Mouse (Mus musculus) brown adipose tissue, adult 24 weeks (tissue): Measurements from ENCODE around the gene Fyn. TPM values are rescaled to one million over a fixed set of nuclear protein-coding genes. Genes with fewer than 3 reads are reported as not detected.

Experiments used
- H3K27ac ChIP-seq: fragments of 200-500 bp; replicated peaks from 2 replicates; pipeline ENCODE4 v1.5.1; 2012; ENCODE audit warnings: low read depth, mild to moderate bottlenecking, low read length
- H3K4me1 ChIP-seq: fragments of 200-500 bp; 2 replicates; pipeline ENCODE4 v1.6.1; 2012; ENCODE audit warnings: low read length, mixed read lengths; ENCODE audit not compliant: control insufficient read depth, insufficient read depth, insufficient read length
- H3K4me3 ChIP-seq: fragments of 200-500 bp; 2 replicates; pipeline ENCODE4 v1.5.1; 2012; ENCODE audit warnings: low read depth, mild to moderate bottlenecking, low read length, moderate library complexity; ENCODE audit not compliant: insufficient read depth
- polyA plus RNA-seq: library from polyadenylated mRNA; stranded (reverse); fragments of >200 nt; gene quantifications from 2 replicates; pipeline ENCODE4 v1.2.4, GENCODE M21; 2012; ENCODE audit not compliant: missing spikeins, insufficient read depth, insufficient read length

Gene Fyn
- polyA plus RNA-seq, 1 experiment: 7.6 TPM

- Histone ChIP-seq H3K27ac (no peak overlapping the region), H3K4me1 (no peaks in the 10 kb centered on the region)
Measured at GRCm38 (mm10) chr10:39521861-39522391, 153.3 kb downstream of the Fyn start.

GRCm38 (mm10) chr10:39522857-39523614 lies 154.4 kb downstream of the Fyn start:
- Histone ChIP-seq H3K27ac (no peak overlapping the region), H3K4me3 (no peak overlapping the region), H3K4me1 (no peaks in the 10 kb centered on the region)

More at GRCm38 (mm10) chr10:39521861-39522391, 153.3 kb downstream of the Fyn start:
- H3K4me3 ChIP-seq: no peak overlapping the region

- Histone ChIP-seq H3K27ac (no peak overlapping the region), H3K4me3 (no peak overlapping the region), H3K4me1 (no peaks in the 10 kb centered on the region)
Measured at GRCm38 (mm10) chr10:39524355-39524754, 155.7 kb downstream of the Fyn start.

GRCm38 (mm10) chr10:39525431-39525830 lies 156.8 kb downstream of the Fyn start:
- no peaks in the 10 kb centered on the region for H3K4me1 ChIP-seq
- no peak overlapping the region for H3K4me3 ChIP-seq
- no peak overlapping the region for H3K27ac ChIP-seq

GRCm38 (mm10) chr10:39527113-39527512 lies 158.5 kb downstream of the Fyn start:
- Histone ChIP-seq H3K4me1 (no peaks in the 10 kb centered on the region), H3K27ac (no peak overlapping the region), H3K4me3 (no peak overlapping the region)

- no peak overlapping the region for H3K27ac ChIP-seq
- H3K4me3 ChIP-seq: no peak overlapping the region
- no peaks in the 10 kb centered on the region for H3K4me1 ChIP-seq
Measured at GRCm38 (mm10) chr10:39529179-39529578, 160.5 kb downstream of the Fyn start.

GRCm38 (mm10) chr10:39532008-39532740 lies 163.5 kb downstream of the Fyn start:
- H3K4me3 ChIP-seq: no peak overlapping the region
- no peak overlapping the region for H3K27ac ChIP-seq
- H3K4me1 ChIP-seq: peaks cover 4% of the 10 kb centered on the region; the same call in 1 of the 2 replicates

- Histone ChIP-seq H3K27ac (no peak overlapping the region), H3K4me3 (no peak overlapping the region), H3K4me1 (peaks cover 4% of the 10 kb centered on the region; the same call in 1 of the 2 replicates)
Measured at GRCm38 (mm10) chr10:39532823-39533222, 164.2 kb downstream of the Fyn start.

- H3K4me3 ChIP-seq: no peak overlapping the region
- H3K27ac ChIP-seq: no peak overlapping the region
Measured at GRCm38 (mm10) chr10:39534324-39535026, 165.8 kb downstream of the Fyn start.

GRCm38 (mm10) chr10:39535347-39535746 lies 166.7 kb downstream of the Fyn start:
- Histone ChIP-seq H3K27ac (no peak overlapping the region), H3K4me3 (no peak overlapping the region), H3K4me1 (peaks cover 6% of the 10 kb centered on the region; the same call in 1 of the 2 replicates)

More at GRCm38 (mm10) chr10:39534324-39535026, 165.8 kb downstream of the Fyn start:
- H3K4me1 ChIP-seq: peaks cover 4% of the 10 kb centered on the region; the same call in 1 of the 2 replicates

- H3K4me3 ChIP-seq: no peak overlapping the region
- H3K27ac ChIP-seq: no peak overlapping the region
- H3K4me1 ChIP-seq: peaks cover 7% of the 10 kb centered on the region; the same call in 1 of the 2 replicates
Measured at GRCm38 (mm10) chr10:39536258-39536657, 167.6 kb downstream of the Fyn start.

GRCm38 (mm10) chr10:39540012-39540647 lies 171.5 kb downstream of the Fyn start:
- Histone ChIP-seq H3K4me3 (no peak overlapping the region), H3K4me1 (peaks cover 14% of the 10 kb centered on the region; the same call in 1 of the 2 replicates), H3K27ac (no peak overlapping the region)

GRCm38 (mm10) chr10:39540995-39541394 lies 172.3 kb downstream of the Fyn start:
- Histone ChIP-seq H3K4me3 (no peak overlapping the region), H3K4me1 (peaks cover 11% of the 10 kb centered on the region; the same call in 1 of the 2 replicates), H3K27ac (no peak overlapping the region)

- Histone ChIP-seq H3K4me3 (no peak overlapping the region), H3K27ac (no peak overlapping the region), H3K4me1 (peaks cover 9% of the 10 kb centered on the region; the same call in 1 of the 2 replicates)
Measured at GRCm38 (mm10) chr10:39541451-39541874, 172.8 kb downstream of the Fyn start.
